Mouse (Mus musculus): ENCODE measurements around the gene Mrps7. TPM values are rescaled to one million over a fixed set of nuclear protein-coding genes. Genes with fewer than 3 reads are reported as not detected.

The Mrps7 gene
- polyA plus RNA-seq, 1 experiment, result 33.2 TPM

- no peak for DNase-seq (ENCODE audit: low read depth, low spot score)
- 38% methylated on average over 11 of the region's 11 CpGs for WGBS
Observed at GRCm38 (mm10) chr11:115626824-115627616, 23.3 kb downstream of the Mrps7 start.

GRCm38 (mm10) chr11:115627705-115628464 is 24.2 kb downstream of the Mrps7 start, which contains the start of gene Slc25a19:
TSS of gene Slc25a19 (minus strand) at chr11:115628295.
- DNase-seq (ENCODE audit: low read depth, low spot score), result peak; percentile 99
- WGBS, result under 1% methylated on average over 47 of the region's 47 CpGs

- 40% methylated on average over 13 of the region's 13 CpGs for WGBS
- no peak for DNase-seq (ENCODE audit: low read depth, low spot score)
Observed at GRCm38 (mm10) chr11:115628465-115629101, 24.9 kb downstream of the Mrps7 start.

GRCm38 (mm10) chr11:115629734-115630531 is 26.2 kb downstream of the Mrps7 start:
- no peak for DNase-seq (ENCODE audit: low read depth, low spot score)
- 82% methylated on average over 13 of the region's 13 CpGs for WGBS

- no peak for DNase-seq (ENCODE audit: low read depth, low spot score)
- WGBS, result 19% methylated on average over 16 of the region's 16 CpGs
Observed at GRCm38 (mm10) chr11:115630532-115631504, 27.1 kb downstream of the Mrps7 start.

GRCm38 (mm10) chr11:115631505-115631890 is 27.8 kb downstream of the Mrps7 start:
- 27% methylated on average over 3 of the region's 3 CpGs for WGBS

GRCm38 (mm10) chr11:115632247-115632646 is 28.5 kb downstream of the Mrps7 start:
- DNase-seq (ENCODE audit: low read depth, low spot score), result no peak
- 63% methylated on average over 7 of the region's 7 CpGs for WGBS

More at GRCm38 (mm10) chr11:115631505-115631890, 27.8 kb downstream of the Mrps7 start:
- no peak for DNase-seq (ENCODE audit: low read depth, low spot score)

GRCm38 (mm10) chr11:115632862-115633261 is 29.1 kb downstream of the Mrps7 start:
- WGBS, result 82% methylated on average over 10 of the region's 10 CpGs
- DNase-seq (ENCODE audit: low read depth, low spot score), result no peak

GRCm38 (mm10) chr11:115634109-115634508 is 30.4 kb downstream of the Mrps7 start:
- 65% methylated on average over 4 of the region's 4 CpGs for WGBS
- no peak for DNase-seq (ENCODE audit: low read depth, low spot score)

GRCm38 (mm10) chr11:115635041-115635440 is 31.3 kb downstream of the Mrps7 start:
- no peak for DNase-seq (ENCODE audit: low read depth, low spot score)
- 85% methylated on average over 8 of the region's 8 CpGs for WGBS

GRCm38 (mm10) chr11:115635484-115635883 is 31.8 kb downstream of the Mrps7 start:
- WGBS, result 75% methylated on average over 8 of the region's 8 CpGs

GRCm38 (mm10) chr11:115636960-115637359 is 33.2 kb downstream of the Mrps7 start:
- 64% methylated on average over 3 of the region's 3 CpGs for WGBS
- DNase-seq (ENCODE audit: low read depth, low spot score), result no peak

More at GRCm38 (mm10) chr11:115635484-115635883, 31.8 kb downstream of the Mrps7 start:
- no peak for DNase-seq (ENCODE audit: low read depth, low spot score)

GRCm38 (mm10) chr11:115638498-115639409 is 35.0 kb downstream of the Mrps7 start:
- WGBS, result 54% methylated on average over 5 of the region's 5 CpGs
- no peak for DNase-seq (ENCODE audit: low read depth, low spot score)

- DNase-seq (ENCODE audit: low read depth, low spot score), result no peak
- 48% methylated on average over 4 of the region's 4 CpGs for WGBS
Observed at GRCm38 (mm10) chr11:115639540-115639939, 35.8 kb downstream of the Mrps7 start.

- no peak for DNase-seq (ENCODE audit: low read depth, low spot score)
- WGBS, result 91% methylated on average over 3 of the region's 4 CpGs
Observed at GRCm38 (mm10) chr11:115640311-115640828, 36.6 kb downstream of the Mrps7 start.

GRCm38 (mm10) chr11:115640978-115641663 is 37.4 kb downstream of the Mrps7 start:
- no peak for DNase-seq (ENCODE audit: low read depth, low spot score)
- WGBS, result 50% methylated on average over 14 of the region's 14 CpGs

GRCm38 (mm10) chr11:115641664-115642036 is 37.9 kb downstream of the Mrps7 start:
- no peak for DNase-seq (ENCODE audit: low read depth, low spot score)
- 81% methylated on average over 4 of the region's 4 CpGs for WGBS

All from large intestine, adult 2 months (tissue).